Mouse (Mus musculus) heart, postnatal 0 days (tissue): Measurements from ENCODE around the gene Syna.
A peak's percentile ranks its signal among the peaks of the same experiment; 100 is the strongest.

Experiments
- CTCF ChIP-seq: IDR thresholded peaks from 2 replicates; pipeline ENCODE4 v1.5.1; 2016; ENCODE audit warnings: antibody characterized with exemption, control low read depth, low read depth
- EP300 ChIP-seq: IDR thresholded peaks from 2 replicates; pipeline ENCODE4 v1.6.1; 2016; ENCODE audit warnings: antibody characterized with exemption, low read depth

GRCm38 (mm10) chr5:134545242-134545629 is 14.7 kb downstream of the Syna start:
- TF ChIP-seq CTCF (0 out of 2 replicates have a peak, but pooled peaks have one; percentile 8), EP300 (no peak)
